Mouse (Mus musculus): ENCODE results near the gene Mpeg1.

- TF ChIP-seq POLR2A (IDR thresholded peaks at IDR 0.05; ENCODE audit: low read depth, low read length): no peak
- TF ChIP-seq MAX (IDR thresholded peaks at IDR 0.05; ENCODE audit: low read length): no peak
- no peak for TF ChIP-seq EP300 (IDR thresholded peaks at IDR 0.05; ENCODE audit: low read length)
- no peak for TF ChIP-seq E2F4 (IDR thresholded peaks at IDR 0.05; ENCODE audit: insufficient replicate concordance, low read depth, low read length)
- TF ChIP-seq RCOR1 (conservative IDR thresholded peaks at IDR 0.05; ENCODE audit: low read depth, low read length): no peak
- no peak for TF ChIP-seq BHLHE40 (IDR thresholded peaks at IDR 0.05; ENCODE audit: low read depth, low read length)
- TF ChIP-seq POLR2AphosphoS2 (IDR thresholded peaks at IDR 0.05; ENCODE audit: low read depth, low read length): no peak
- TF ChIP-seq ELF1 (IDR thresholded peaks at IDR 0.05; ENCODE audit: low read depth, low read length): no peak
Measured at GRCm38 (mm10) chr19:12494187-12494458, 33.5 kb downstream of the Mpeg1 start.
